Mouse (Mus musculus) heart, postnatal 10 days (tissue): ENCODE results near the gene Gab3. TPM values are rescaled to one million over a fixed set of nuclear protein-coding genes. Genes with fewer than 3 reads are reported as not detected.

Experiments used
- DNase-seq, 2 experiments: peaks; one replicate each; pipeline ENCODE4 v3.0.0; 2021
- intact Hi-C: fragments of 180-260 bp; cut with DNase I; formaldehyde crosslinking; loops from one replicate; pipeline ENCODE4 v1.15.1; 2025
- total RNA-seq, 2 experiments: library from RNA; stranded (reverse); gene quantifications; 2 replicates each; pipeline ENCODE4 v1.2.3; 2021

Gab3 gene
- total RNA-seq: 1 to 10 TPM; 2.6 to 2.9 TPM

- DNase-seq: peak; percentile 52 to 53
- intact Hi-C loops: no loop called here
Observed at GRCm38 (mm10) chrX:75084774-75085508, at the start of gene Gab3. Gene Gab3, minus strand, starts transcription at chrX:75085458.

- DNase-seq: peak; percentile 80 to 81
- intact Hi-C loops: no loop called here
Observed at GRCm38 (mm10) chrX:75130467-75131160, 45.4 kb upstream of the Gab3 start, which contains the start of gene Mpp1. Gene Mpp1, minus strand, starts transcription at chrX:75131016.

GRCm38 (mm10) chrX:75129474-75129873 is 44.2 kb upstream of the Gab3 start:
- intact Hi-C loops: loop anchor here (2.0 kb wide), 1 partner anchor 33 kb away; no protein-coding TSS in a partner anchor
- no peak for DNase-seq

- DNase-seq: peak; percentile 15 to 17
- intact Hi-C loops: loop anchor here (2.0 kb wide), 1 partner anchor 32 kb away; no protein-coding TSS in a partner anchor
Observed at GRCm38 (mm10) chrX:75128333-75128980, 43.2 kb upstream of the Gab3 start.

GRCm38 (mm10) chrX:75126893-75127292 is 41.6 kb upstream of the Gab3 start:
- DNase-seq: no peak
- intact Hi-C loops: no loop called here

- DNase-seq: no peak
- intact Hi-C loops: no loop called here
Observed at GRCm38 (mm10) chrX:75125606-75126005, 40.3 kb upstream of the Gab3 start.

- no peak for DNase-seq
- intact Hi-C loops: no loop called here
Observed at GRCm38 (mm10) chrX:75115550-75115949, 30.3 kb upstream of the Gab3 start.

- DNase-seq: no peak
- intact Hi-C loops: loop anchor here (10.0 kb wide), 1 partner anchor 423 kb away; no protein-coding TSS in a partner anchor
Observed at GRCm38 (mm10) chrX:75102293-75102692, 17.0 kb upstream of the Gab3 start.

- DNase-seq: no peak
- intact Hi-C loops: no loop called here
Observed at GRCm38 (mm10) chrX:75098799-75099198, 13.5 kb upstream of the Gab3 start.

- DNase-seq: peak; percentile 18
- intact Hi-C loops: loop anchor here (2.0 kb wide), 1 partner anchor 33 kb away; no protein-coding TSS in a partner anchor
Observed at GRCm38 (mm10) chrX:75096163-75096770, 11.0 kb upstream of the Gab3 start.

- intact Hi-C loops: loop anchor here (1.0 to 2.0 kb wide), 2 partner anchors 33 to 48 kb away; no protein-coding TSS in a partner anchor
Observed at GRCm38 (mm10) chrX:75095369-75096162, 10.3 kb upstream of the Gab3 start, which contains the start of gene Dkc1. Gene Dkc1, plus strand, starts transcription at chrX:75095854.

GRCm38 (mm10) chrX:75085654-75086053 is 396 bp upstream of the Gab3 start:
- intact Hi-C loops: no loop called here
- no peak for DNase-seq

More at GRCm38 (mm10) chrX:75095369-75096162, 10.3 kb upstream of the Gab3 start, which contains the start of gene Dkc1:
- peak; percentile 91 to 92 for DNase-seq

- intact Hi-C loops: no loop called here
Observed at GRCm38 (mm10) chrX:75083982-75084773, 1.1 kb downstream of the Gab3 start.

GRCm38 (mm10) chrX:75082351-75082750 is 2.9 kb downstream of the Gab3 start:
- DNase-seq: no peak
- intact Hi-C loops: no loop called here

More at GRCm38 (mm10) chrX:75083982-75084773, 1.1 kb downstream of the Gab3 start:
- DNase-seq: peak; percentile 30 to 39

GRCm38 (mm10) chrX:75056120-75056775 is 29.0 kb downstream of the Gab3 start:
- intact Hi-C loops: no loop called here
- no peak for DNase-seq

- DNase-seq: peak; percentile 35 to 58
- intact Hi-C loops: loop anchor here (1.0 kb wide), 1 partner anchor 48 kb away; the partner anchor contains the start of gene Dkc1
Observed at GRCm38 (mm10) chrX:75046921-75047635, 38.2 kb downstream of the Gab3 start.

- DNase-seq: no peak
- intact Hi-C loops: no loop called here
Observed at GRCm38 (mm10) chrX:75045931-75046330, 39.3 kb downstream of the Gab3 start.

GRCm38 (mm10) chrX:75044595-75044994 is 40.7 kb downstream of the Gab3 start:
- intact Hi-C loops: no loop called here

More at GRCm38 (mm10) chrX:75044595-75044994, 40.7 kb downstream of the Gab3 start:
- peak; percentile 28 to 30 for DNase-seq
